Mouse (Mus musculus): Measurements from ENCODE around the gene Gm40193. TPM values are rescaled to one million over a fixed set of nuclear protein-coding genes. Genes with fewer than 3 reads are reported as not detected.

Gm40193 gene
- polyA plus RNA-seq, 1 experiment from 2014 or later = not detected

DNA sequence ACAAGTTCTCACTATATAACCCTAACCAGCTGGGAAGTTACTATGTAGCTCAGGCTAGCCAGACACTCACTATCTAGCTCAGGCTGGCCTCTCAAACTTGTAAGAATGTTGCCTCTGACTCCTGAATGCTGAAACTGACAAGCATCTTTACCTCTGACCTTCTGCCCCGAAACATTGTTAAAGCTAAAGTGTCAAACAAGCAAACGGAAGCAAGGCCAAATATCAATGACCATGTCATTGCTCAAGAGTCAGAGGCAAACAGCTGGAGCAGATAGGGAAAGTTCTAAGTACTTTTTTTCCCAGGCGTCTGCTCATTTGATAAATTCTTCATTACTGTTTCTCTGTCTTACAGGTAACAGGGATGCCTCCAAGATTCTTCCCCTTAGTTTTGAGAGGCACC, 30.7 kb downstream of the Gm40193 start:
- ATAC-seq (replicated peaks) = no peak

DNA sequence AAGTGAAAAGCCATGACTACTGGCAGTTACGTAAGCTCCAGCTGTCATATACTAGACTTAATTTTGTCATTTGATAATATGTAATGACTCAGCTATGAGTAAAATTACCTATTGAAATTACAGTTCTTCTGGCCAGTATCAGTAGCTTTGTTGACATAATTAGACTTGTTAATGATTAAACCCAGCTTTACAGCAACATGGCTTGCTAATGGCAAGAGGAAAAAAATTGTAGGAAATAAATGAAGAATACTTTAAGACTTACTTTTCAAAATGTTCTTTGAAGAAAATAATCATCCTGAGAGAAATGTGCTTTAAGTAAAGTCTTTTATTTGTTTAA, 32.3 kb downstream of the Gm40193 start:
- Histone ChIP-seq H3K9ac (replicated peaks) (no peak overlapping the region), H3K4me2 (replicated peaks) (no peak overlapping the region), H3K4me1 (no peaks in the 10 kb centered on the region), H3K27me3 (no peaks in the 10 kb centered on the region), H3K27ac (replicated peaks) (no peak overlapping the region), H3K4me3 (no peak overlapping the region), H3K9me3 (no peaks in the 10 kb centered on the region), H3K36me3 (no peaks in the 10 kb centered on the region)
- WGBS = 97% methylated on average over 1 of the region's 1 CpGs
- ATAC-seq (replicated peaks) = no peak

More for the DNA sequence above, 30.7 kb downstream of the Gm40193 start:
- no peaks in the 10 kb centered on the region for H3K36me3 ChIP-seq
- no peak overlapping the region for H3K4me2 ChIP-seq (replicated peaks)
- no peaks in the 10 kb centered on the region for H3K9me3 ChIP-seq
- 82% methylated on average over 3 of the region's 3 CpGs for WGBS
- H3K27ac ChIP-seq (replicated peaks) = no peak overlapping the region
- H3K4me1 ChIP-seq = no peaks in the 10 kb centered on the region
- no peaks in the 10 kb centered on the region for H3K27me3 ChIP-seq
- H3K9ac ChIP-seq (replicated peaks) = no peak overlapping the region
- no peak overlapping the region for H3K4me3 ChIP-seq

DNA sequence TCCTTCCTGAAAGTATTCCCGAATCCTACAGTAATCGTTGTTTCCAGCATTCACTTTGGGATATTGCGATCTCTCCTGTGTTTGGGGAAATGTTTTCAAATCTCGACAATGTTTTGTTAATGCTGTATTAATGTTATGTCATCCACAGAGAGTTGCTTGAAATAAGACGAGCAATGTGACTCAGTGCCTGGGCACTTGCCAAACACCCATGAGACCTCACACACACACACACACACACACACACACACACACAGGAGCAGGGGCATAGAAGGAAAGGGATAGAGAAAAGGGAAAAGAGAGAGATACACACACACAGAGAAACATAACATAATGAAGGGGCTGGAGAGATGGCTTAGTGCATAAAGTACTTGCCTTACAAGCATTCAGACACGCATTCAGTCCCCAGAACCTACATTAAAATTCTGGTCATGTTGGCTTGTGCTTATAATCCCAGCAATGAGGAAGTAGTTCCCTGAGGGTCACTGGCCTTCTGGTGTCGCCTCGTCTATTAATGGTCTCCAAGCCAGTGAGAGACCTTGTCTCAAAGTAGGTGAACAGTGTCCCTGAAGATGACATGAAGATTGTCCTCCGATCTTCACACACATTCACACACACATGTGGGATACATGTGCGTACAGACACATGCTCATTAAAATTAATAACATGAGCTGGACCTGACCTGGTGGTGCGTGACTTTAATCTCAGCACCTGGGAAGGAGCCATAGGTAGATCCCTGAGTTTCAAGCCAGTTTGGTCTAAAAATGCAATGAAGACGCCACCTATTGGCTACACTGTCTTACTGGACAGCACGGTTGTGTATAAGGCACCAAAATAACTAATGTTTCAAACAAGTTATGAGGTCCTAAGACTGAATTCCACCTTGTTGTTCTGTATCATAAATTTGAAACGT, 32.9 kb downstream of the Gm40193 start:
- no peaks in the 10 kb centered on the region for H3K9me3 ChIP-seq
- no peak for ATAC-seq (replicated peaks)
- 67% methylated on average over 14 of the region's 14 CpGs for WGBS
- H3K27ac ChIP-seq (replicated peaks) = no peak overlapping the region
- no peak overlapping the region for H3K4me3 ChIP-seq
- no peak overlapping the region for H3K9ac ChIP-seq (replicated peaks)
- H3K27me3 ChIP-seq = no peaks in the 10 kb centered on the region
- H3K36me3 ChIP-seq = no peaks in the 10 kb centered on the region
- no peak overlapping the region for H3K4me2 ChIP-seq (replicated peaks)
- H3K4me1 ChIP-seq = no peaks in the 10 kb centered on the region

DNA sequence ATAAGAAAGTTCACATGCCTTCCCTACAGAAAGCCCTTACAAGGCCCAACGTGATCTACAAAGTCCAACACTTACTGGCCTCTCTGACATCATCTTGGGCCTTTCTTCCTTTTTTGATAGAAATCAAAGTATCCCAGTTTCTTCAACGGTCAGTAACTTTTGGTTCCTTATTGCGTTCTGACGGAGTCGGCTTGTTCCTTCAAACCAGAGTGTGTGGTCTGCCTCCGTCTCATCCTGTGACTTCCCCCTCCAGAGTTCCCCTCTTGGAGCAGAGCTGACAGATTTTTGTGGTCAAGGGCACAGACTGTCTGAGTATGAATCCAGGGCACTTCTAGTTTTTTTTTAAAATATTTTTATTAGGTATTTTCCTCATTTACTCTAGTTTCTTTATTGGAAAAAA, 43.1 kb downstream of the Gm40193 start:
- Histone ChIP-seq H3K4me2 (replicated peaks) (no peak overlapping the region), H3K9me3 (no peaks in the 10 kb centered on the region), H3K4me1 (no peaks in the 10 kb centered on the region), H3K27ac (replicated peaks) (no peak overlapping the region), H3K4me3 (no peak overlapping the region), H3K36me3 (no peaks in the 10 kb centered on the region), H3K27me3 (no peaks in the 10 kb centered on the region), H3K9ac (replicated peaks) (no peak overlapping the region)
- WGBS = 88% methylated on average over 6 of the region's 6 CpGs
- no peak for ATAC-seq (replicated peaks)

DNA sequence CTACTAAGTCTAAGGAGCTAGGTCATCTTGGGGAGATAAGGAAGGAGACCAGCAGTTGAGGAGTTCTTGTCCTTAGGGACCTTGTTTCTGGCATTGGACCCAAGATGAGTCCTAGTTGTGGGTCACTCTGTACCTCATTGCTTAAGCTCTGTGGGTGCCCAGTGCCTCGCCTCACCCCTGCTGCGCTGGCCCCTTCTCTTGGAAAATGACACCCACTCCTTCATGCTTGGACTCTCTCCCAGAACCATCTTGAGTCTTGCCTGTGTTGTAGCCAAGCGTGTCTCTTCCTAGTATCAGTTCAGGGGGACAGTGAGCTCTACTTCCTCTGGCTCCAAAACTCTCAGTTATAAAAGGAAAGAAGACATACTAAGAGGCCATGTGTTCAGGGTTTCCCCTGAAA, 43.6 kb downstream of the Gm40193 start:
- Histone ChIP-seq H3K4me1 (no peaks in the 10 kb centered on the region), H3K9me3 (no peaks in the 10 kb centered on the region), H3K36me3 (no peaks in the 10 kb centered on the region), H3K4me2 (replicated peaks) (no peak overlapping the region), H3K9ac (replicated peaks) (no peak overlapping the region), H3K4me3 (no peak overlapping the region), H3K27ac (replicated peaks) (no peak overlapping the region), H3K27me3 (no peaks in the 10 kb centered on the region)
- 85% methylated on average over 3 of the region's 3 CpGs for WGBS
- no peak for ATAC-seq (replicated peaks)

DNA sequence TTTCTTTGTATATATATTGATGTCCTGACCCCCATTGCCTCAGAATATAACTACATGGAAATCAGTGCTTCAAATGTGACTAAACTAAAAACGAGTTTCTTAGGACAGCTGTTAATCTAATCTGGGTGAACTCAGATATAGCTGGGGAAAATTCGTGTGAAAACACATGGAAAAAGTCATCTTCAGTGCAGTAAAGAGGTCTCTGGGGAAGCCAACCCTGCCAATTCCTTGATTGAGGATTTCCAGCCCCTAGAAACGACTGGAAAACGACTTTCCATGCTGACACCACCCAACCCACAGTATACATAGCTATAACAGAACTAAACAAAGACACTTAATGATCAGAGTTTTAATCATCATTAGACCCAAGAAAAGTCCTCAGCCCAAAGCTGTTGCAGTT, 44.9 kb downstream of the Gm40193 start:
- no peak overlapping the region for H3K4me3 ChIP-seq
- no peak overlapping the region for H3K4me2 ChIP-seq (replicated peaks)
- no peak overlapping the region for H3K9ac ChIP-seq (replicated peaks)
- no peak for ATAC-seq (replicated peaks)
- no peaks in the 10 kb centered on the region for H3K36me3 ChIP-seq
- 49% methylated on average over 4 of the region's 4 CpGs for WGBS
- no peaks in the 10 kb centered on the region for H3K27me3 ChIP-seq
- no peaks in the 10 kb centered on the region for H3K4me1 ChIP-seq
- no peak overlapping the region for H3K27ac ChIP-seq (replicated peaks)
- no peaks in the 10 kb centered on the region for H3K9me3 ChIP-seq

DNA sequence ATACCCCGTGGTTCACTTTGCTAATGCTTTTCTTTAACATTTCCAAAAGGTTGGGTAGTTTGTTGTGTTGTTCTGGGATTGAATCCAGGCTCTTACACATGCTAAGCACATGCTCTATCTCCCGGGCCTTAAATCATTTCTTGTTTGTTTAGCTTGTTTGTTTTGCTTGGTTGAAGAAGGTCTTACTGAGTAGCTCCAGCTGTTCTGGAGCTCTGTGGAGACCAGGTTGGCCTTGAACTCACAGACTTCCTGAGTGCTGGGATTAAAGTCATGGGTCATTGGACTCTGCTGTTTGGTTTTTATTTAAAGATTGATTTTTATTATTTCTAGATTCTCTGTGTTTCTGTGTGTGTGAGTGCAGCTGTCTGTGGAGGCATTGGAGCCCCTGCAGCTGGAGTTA, 47.2 kb downstream of the Gm40193 start:
- WGBS = 56% methylated on average over 2 of the region's 2 CpGs

More for the DNA sequence above, 47.2 kb downstream of the Gm40193 start:
- Histone ChIP-seq H3K27me3 (no peaks in the 10 kb centered on the region), H3K27ac (replicated peaks) (no peak overlapping the region), H3K4me3 (no peak overlapping the region), H3K4me1 (no peaks in the 10 kb centered on the region), H3K36me3 (no peaks in the 10 kb centered on the region), H3K9me3 (no peaks in the 10 kb centered on the region), H3K9ac (replicated peaks) (no peak overlapping the region), H3K4me2 (replicated peaks) (no peak overlapping the region)
- no peak for ATAC-seq (replicated peaks)

Other genes starting within 250 kb of the Gm40193 start
- gene Alox12e, start 210.3 kb downstream of the Gm40193 start, polyA plus RNA-seq (2015; fragmentation: Nextera tagmentation; extraction: Ambion mirVana) = not detected in 2 replicates
- gene Alox15, start 180.9 kb downstream of the Gm40193 start, polyA plus RNA-seq (2015; fragmentation: Nextera tagmentation; extraction: Ambion mirVana) = not detected in 2 replicates
- gene Pelp1, start 122.9 kb downstream of the Gm40193 start, polyA plus RNA-seq (2015; fragmentation: Nextera tagmentation; extraction: Ambion mirVana) = 33.4 and 37.2 TPM in 2 replicates
- gene Arrb2, start 100.3 kb downstream of the Gm40193 start, polyA plus RNA-seq (2015; fragmentation: Nextera tagmentation; extraction: Ambion mirVana) = 38.1 and 38.4 TPM in 2 replicates
- 40.2 and 45.0 TPM in 2 replicates for gene Med11, start 81.0 kb downstream of the Gm40193 start, polyA plus RNA-seq (2015; fragmentation: Nextera tagmentation; extraction: Ambion mirVana)
- 0.52 and 0.56 TPM in 2 replicates for gene Zmynd15, start 73.5 kb downstream of the Gm40193 start, polyA plus RNA-seq (2015; fragmentation: Nextera tagmentation; extraction: Ambion mirVana)
- 1.4 and 1.9 TPM in 2 replicates for gene Cxcl16, start 73.0 kb downstream of the Gm40193 start, polyA plus RNA-seq (2015; fragmentation: Nextera tagmentation; extraction: Ambion mirVana)
- gene Tm4sf5, start 27.7 kb downstream of the Gm40193 start, polyA plus RNA-seq (2015; fragmentation: Nextera tagmentation; extraction: Ambion mirVana) = 1.0 and 2.0 TPM in 2 replicates
- 0.29 and 0.36 TPM in 2 replicates for gene Vmo1, start 18.3 kb downstream of the Gm40193 start, polyA plus RNA-seq (2015; fragmentation: Nextera tagmentation; extraction: Ambion mirVana)
- 0.14 TPM in 1 of 2 replicates, not detected in the other for gene Gltpd2, start 13.7 kb downstream of the Gm40193 start, polyA plus RNA-seq (2015; fragmentation: Nextera tagmentation; extraction: Ambion mirVana)
- gene Psmb6, start 7.6 kb downstream of the Gm40193 start, polyA plus RNA-seq (2015; fragmentation: Nextera tagmentation; extraction: Ambion mirVana) = 750 and 789 TPM in 2 replicates
- 7.0 and 8.2 TPM in 2 replicates for gene Pld2, start 7.1 kb upstream of the Gm40193 start, polyA plus RNA-seq (2015; fragmentation: Nextera tagmentation; extraction: Ambion mirVana)
- gene Mink1, start 29.9 kb upstream of the Gm40193 start, polyA plus RNA-seq (2015; fragmentation: Nextera tagmentation; extraction: Ambion mirVana) = 14.3 and 15.6 TPM in 2 replicates
- not detected in 2 replicates for gene 4930544D05Rik, start 82.9 kb upstream of the Gm40193 start, polyA plus RNA-seq (2015; fragmentation: Nextera tagmentation; extraction: Ambion mirVana)
- gene Chrne, start 86.3 kb upstream of the Gm40193 start, polyA plus RNA-seq (2015; fragmentation: Nextera tagmentation; extraction: Ambion mirVana) = 0.34 TPM in 1 of 2 replicates, not detected in the other
- gene Gp1ba, start 106.2 kb upstream of the Gm40193 start, polyA plus RNA-seq (2015; fragmentation: Nextera tagmentation; extraction: Ambion mirVana) = 0.08 and 0.24 TPM in 2 replicates
- 126 and 130 TPM in 2 replicates for gene Rnf167, start 114.3 kb upstream of the Gm40193 start, polyA plus RNA-seq (2015; fragmentation: Nextera tagmentation; extraction: Ambion mirVana)
- gene Slc25a11, start 114.5 kb upstream of the Gm40193 start, polyA plus RNA-seq (2015; fragmentation: Nextera tagmentation; extraction: Ambion mirVana) = 167 and 168 TPM in 2 replicates
- gene Pfn1, start 121.7 kb upstream of the Gm40193 start, polyA plus RNA-seq (2015; fragmentation: Nextera tagmentation; extraction: Ambion mirVana) = 683 and 724 TPM in 2 replicates
- gene Eno3, start 124.3 kb upstream of the Gm40193 start, polyA plus RNA-seq (2015; fragmentation: Nextera tagmentation; extraction: Ambion mirVana) = 6.3 and 8.4 TPM in 2 replicates
- gene Spag7, start 136.5 kb upstream of the Gm40193 start, polyA plus RNA-seq (2015; fragmentation: Nextera tagmentation; extraction: Ambion mirVana) = 148 and 153 TPM in 2 replicates
- 17.0 and 17.6 TPM in 2 replicates for gene Camta2, start 155.2 kb upstream of the Gm40193 start, polyA plus RNA-seq (2015; fragmentation: Nextera tagmentation; extraction: Ambion mirVana)
- gene Inca1, start 167.2 kb upstream of the Gm40193 start, polyA plus RNA-seq (2015; fragmentation: Nextera tagmentation; extraction: Ambion mirVana) = 0.69 and 1.5 TPM in 2 replicates
- gene Kif1c, start 167.6 kb upstream of the Gm40193 start, polyA plus RNA-seq (2015; fragmentation: Nextera tagmentation; extraction: Ambion mirVana) = 1.4 and 1.5 TPM in 2 replicates
- 15.5 and 16.9 TPM in 2 replicates for gene Zfp3, start 231.3 kb upstream of the Gm40193 start, polyA plus RNA-seq (2015; fragmentation: Nextera tagmentation; extraction: Ambion mirVana)

Data from forebrain, embryonic 15.5 days (tissue).